Mouse (Mus musculus): ENCODE results near the gene Olfr135.

Gene Olfr135

DNA sequence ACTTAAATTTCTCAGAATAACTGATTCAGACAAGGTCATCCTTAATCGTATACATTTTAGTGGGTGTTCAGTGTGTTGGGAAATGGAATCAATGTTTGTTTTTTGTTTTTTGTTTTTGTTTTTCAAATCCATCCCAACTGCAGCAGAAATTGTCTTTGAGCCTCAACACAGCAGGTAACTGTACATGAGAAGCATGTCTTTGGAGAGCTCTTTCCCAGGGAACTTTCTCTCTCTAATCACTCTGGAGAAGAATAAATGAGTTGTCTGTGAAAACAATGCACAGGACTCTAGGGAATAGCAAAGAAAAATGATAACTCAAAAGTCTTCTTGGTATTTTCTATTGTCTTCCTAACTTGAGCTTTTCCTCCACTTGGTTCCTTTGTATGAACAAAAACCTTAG lies at the start of gene Olfr135:
TSS of gene Olfr135 (plus strand) at position 301 of the 400 bp plus-strand sequence.
- no peak for DNase-seq (ENCODE audit: low read depth, low spot score)

DNA sequence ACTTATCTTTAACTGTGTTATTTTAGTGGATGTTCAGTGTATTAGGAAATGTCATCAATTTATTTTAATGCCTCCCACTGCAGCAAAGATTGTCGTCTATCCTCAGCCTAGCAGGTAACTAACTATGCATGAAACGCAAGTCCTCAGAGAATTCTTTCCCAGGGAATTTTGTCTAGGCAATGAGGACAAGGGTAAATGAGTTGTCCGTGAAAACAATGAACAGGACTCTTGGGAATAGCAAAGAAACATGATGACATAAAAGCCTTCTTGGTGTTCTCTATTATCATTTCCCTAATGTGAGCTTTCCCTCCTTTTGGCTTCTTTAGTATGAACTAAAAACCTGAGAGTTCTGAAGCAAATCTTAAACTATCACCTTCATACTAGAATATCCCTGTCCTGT lies 33.0 kb upstream of the Olfr135 start, which contains the start of gene Olfr134:
TSS of gene Olfr134 (plus strand) at position 301 of the 400 bp plus-strand sequence.
- no peak for DNase-seq (ENCODE audit: low read depth, low spot score)

All from skeletal muscle tissue, adult 2 months (tissue).